Mouse (Mus musculus) lung, embryonic 16.5 days (tissue): ENCODE measurements around the gene Rnaset2a. TPM values are rescaled to one million over a fixed set of nuclear protein-coding genes. Genes with fewer than 3 reads are reported as not detected.
"Not testable (repeated sequence)": the region's sequence is repeated elsewhere in the genome, so short reads cannot be mapped to it uniquely, and the experiment has no call there.

Experiments used
- ATAC-seq: fragments of 200-750 bp; cut with Nextera tagmentation; 2 replicates; pipeline ENCODE4 v1.8.0; 2017; ENCODE audit warnings: low read depth, mild to moderate bottlenecking, moderate library complexity
- H3K27ac ChIP-seq: fragments of 300-500 bp; sonication (generic); 2 replicates; pipeline ENCODE4 v1.5.1; 2014; ENCODE audit warnings: mild to moderate bottlenecking, control low read depth, low read length
- H3K27me3 ChIP-seq: fragments of 300-500 bp; sonication (generic); 2 replicates; pipeline ENCODE4 v1.6.1; 2014; ENCODE audit warnings: low read depth, low read length, mixed read lengths; ENCODE audit not compliant: control insufficient read depth, insufficient read depth
- H3K36me3 ChIP-seq: fragments of 300-500 bp; sonication (generic); 2 replicates; pipeline ENCODE4 v1.6.1; 2014; ENCODE audit warnings: low read length; ENCODE audit not compliant: control insufficient read depth, insufficient read depth
- H3K4me1 ChIP-seq: fragments of 300-500 bp; sonication (generic); replicated peaks from 2 replicates; pipeline ENCODE4 v1.6.1; 2014; ENCODE audit warnings: low read length, mixed read lengths; ENCODE audit not compliant: control insufficient read depth, insufficient read depth
- H3K4me2 ChIP-seq: fragments of 300-500 bp; sonication (generic); 2 replicates; pipeline ENCODE4 v1.6.1; 2014; ENCODE audit warnings: low read depth, low read length, control low read depth
- H3K4me3 ChIP-seq: fragments of 300-500 bp; sonication (generic); 2 replicates; pipeline ENCODE4 v1.5.1; 2014; ENCODE audit warnings: mild to moderate bottlenecking, low read length, control low read depth
- H3K9ac ChIP-seq: fragments of 300-500 bp; sonication (generic); 2 replicates; pipeline ENCODE4 v1.6.1; 2014; ENCODE audit warnings: low read length, control low read depth
- H3K9me3 ChIP-seq: fragments of 300-500 bp; sonication (generic); 2 replicates; pipeline ENCODE4 v1.6.1; 2016; ENCODE audit warnings: low read length; ENCODE audit not compliant: control insufficient read depth
- WGBS: fragments of 180-500 bp; shearing (Covaris S2); extraction: QIAGEN DNeasy Blood & Tissue Kit; methylation state at CpG from one replicate; pipeline ENCODE4 v1.1.7; 2014; 5-methylcytosine and 5-hydroxymethylcytosine counted together
- polyA plus RNA-seq: library from polyadenylated mRNA; unstranded; fragments of >200 nt; fragmentation: Nextera tagmentation; extraction: Ambion mirVana; gene quantifications from 2 replicates; pipeline ENCODE4 v1.2.1, GENCODE M21; 2015

Rnaset2a gene
- polyA plus RNA-seq, 1 experiment from 2014 or later = 40.1 TPM

- Histone ChIP-seq H3K4me3 (peak overlapping the region; percentile 61), H3K9ac (peak overlapping the region; percentile 68), H3K4me2 (peak overlapping the region; percentile 48)
- not testable (repeated sequence) for H3K9me3 ChIP-seq, H3K36me3 ChIP-seq, H3K4me1 ChIP-seq, H3K27me3 ChIP-seq, H3K27ac ChIP-seq
- ATAC-seq = peak; percentile 3; the same call in 1 of the 2 replicates
- WGBS = 10% methylated on average over 5 of the region's 5 CpGs
These were observed 966 bp downstream of the Rnaset2a start for GRCm38 (mm10) chr17:8146931-8147330.

GRCm38 (mm10) chr17:8143802-8144673 lies 3.9 kb downstream of the Rnaset2a start:
- peak; percentile 29 for ATAC-seq
- not testable (repeated sequence) for H3K36me3 ChIP-seq, H3K4me3 ChIP-seq, H3K27me3 ChIP-seq, H3K9ac ChIP-seq, H3K9me3 ChIP-seq, H3K4me1 ChIP-seq, H3K4me2 ChIP-seq
- H3K27ac ChIP-seq = peak overlapping the region; percentile 80
- WGBS = 19% methylated on average over 12 of the region's 14 CpGs

- H3K27ac ChIP-seq, H3K36me3 ChIP-seq, H3K9me3 ChIP-seq, H3K4me2 ChIP-seq, H3K4me3 ChIP-seq, H3K9ac ChIP-seq, H3K4me1 ChIP-seq, H3K27me3 ChIP-seq: not testable (repeated sequence)
- 75% methylated on average over 3 of the region's 3 CpGs for WGBS
- ATAC-seq = 0 out of 2 replicates have a peak, but pooled peaks have one; percentile 29
These were observed 7.7 kb downstream of the Rnaset2a start for GRCm38 (mm10) chr17:8140210-8140609.

- not testable (repeated sequence) for H3K36me3 ChIP-seq, H3K9me3 ChIP-seq, H3K4me2 ChIP-seq, H3K27ac ChIP-seq, H3K9ac ChIP-seq, H3K27me3 ChIP-seq, ATAC-seq, H3K4me3 ChIP-seq, H3K4me1 ChIP-seq
- WGBS = 91% methylated on average over 5 of the region's 5 CpGs
These were observed 9.8 kb downstream of the Rnaset2a start for GRCm38 (mm10) chr17:8138116-8138515.

GRCm38 (mm10) chr17:8130849-8131248 lies 17.0 kb downstream of the Rnaset2a start:
- not testable (repeated sequence) for H3K27me3 ChIP-seq, H3K4me2 ChIP-seq, H3K4me1 ChIP-seq, H3K27ac ChIP-seq, ATAC-seq, H3K9ac ChIP-seq, H3K4me3 ChIP-seq, H3K36me3 ChIP-seq, H3K9me3 ChIP-seq
- no CpG with 5 or more reads among the region's 6 CpGs for WGBS

- 71% methylated on average over 9 of the region's 9 CpGs for WGBS
- H3K4me3 ChIP-seq, H3K36me3 ChIP-seq: not testable (repeated sequence)
These were observed 18.3 kb downstream of the Rnaset2a start for GRCm38 (mm10) chr17:8129578-8129977.

GRCm38 (mm10) chr17:8128326-8128993 lies 19.4 kb downstream of the Rnaset2a start:
- ATAC-seq = peak; percentile 76
- 67% methylated on average over 1 of the region's 7 CpGs for WGBS
- H3K27ac ChIP-seq, H3K4me1 ChIP-seq, H3K36me3 ChIP-seq, H3K9ac ChIP-seq, H3K9me3 ChIP-seq, H3K4me3 ChIP-seq, H3K27me3 ChIP-seq, H3K4me2 ChIP-seq: not testable (repeated sequence)

More at GRCm38 (mm10) chr17:8129578-8129977, 18.3 kb downstream of the Rnaset2a start:
- H3K27me3 ChIP-seq, H3K4me1 ChIP-seq, H3K4me2 ChIP-seq, H3K27ac ChIP-seq, H3K9me3 ChIP-seq, ATAC-seq, H3K9ac ChIP-seq: not testable (repeated sequence)

GRCm38 (mm10) chr17:8124586-8124985 lies 23.3 kb downstream of the Rnaset2a start:
- not testable (repeated sequence) for H3K4me3 ChIP-seq, ATAC-seq, H3K27me3 ChIP-seq, H3K4me1 ChIP-seq, H3K4me2 ChIP-seq, H3K9me3 ChIP-seq, H3K27ac ChIP-seq, H3K9ac ChIP-seq, H3K36me3 ChIP-seq
- WGBS = 83% methylated on average over 1 of the region's 6 CpGs

- H3K4me1 ChIP-seq, H3K27ac ChIP-seq, H3K36me3 ChIP-seq, H3K4me2 ChIP-seq, H3K4me3 ChIP-seq, H3K27me3 ChIP-seq, H3K9ac ChIP-seq, H3K9me3 ChIP-seq: not testable (repeated sequence)
- peak; percentile 83 for ATAC-seq
- WGBS = no CpG with 5 or more reads among the region's 3 CpGs
These were observed 24.9 kb downstream of the Rnaset2a start for GRCm38 (mm10) chr17:8122974-8123373.
